Mouse (Mus musculus): ENCODE results near the gene 2510002D24Rik.
"Not testable (repeated sequence)": the region's sequence is repeated elsewhere in the genome, so short reads cannot be mapped to it uniquely, and the experiment has no call there.

The 2510002D24Rik gene

DNA sequence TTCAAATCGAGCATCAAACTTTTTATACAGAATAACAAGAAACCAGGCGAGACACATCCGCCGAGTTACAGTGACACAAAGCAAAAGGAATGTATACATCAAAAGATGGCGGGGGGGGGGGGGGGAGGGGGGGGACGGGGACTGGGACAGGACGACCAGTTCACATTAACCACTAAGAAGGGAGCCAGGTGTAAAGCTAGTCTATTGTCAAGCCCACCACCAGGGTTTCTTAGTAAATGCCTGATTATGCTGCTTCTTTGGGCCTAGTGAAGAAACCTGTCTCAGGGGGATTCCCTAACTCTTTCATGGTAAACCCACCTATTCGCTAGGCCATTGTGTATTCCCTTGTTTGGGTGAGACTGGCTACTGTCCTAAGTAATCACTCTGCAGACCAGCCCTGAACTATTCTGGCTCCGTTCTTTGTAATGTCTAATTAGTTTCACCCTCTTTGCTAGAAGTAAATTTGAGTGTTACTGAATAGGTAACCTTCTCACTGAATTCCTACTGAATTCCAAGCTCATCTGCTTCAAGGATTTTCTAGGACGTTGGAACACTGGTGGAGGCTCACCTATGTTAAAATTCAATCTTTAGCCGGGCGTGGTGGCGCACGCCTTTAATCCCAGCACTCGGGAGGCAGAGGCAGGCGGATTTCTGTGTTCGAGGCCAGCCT lies 13.3 kb downstream of the 2510002D24Rik start:
- not testable (repeated sequence) for DNase-seq (ENCODE audit: low read depth)

DNA sequence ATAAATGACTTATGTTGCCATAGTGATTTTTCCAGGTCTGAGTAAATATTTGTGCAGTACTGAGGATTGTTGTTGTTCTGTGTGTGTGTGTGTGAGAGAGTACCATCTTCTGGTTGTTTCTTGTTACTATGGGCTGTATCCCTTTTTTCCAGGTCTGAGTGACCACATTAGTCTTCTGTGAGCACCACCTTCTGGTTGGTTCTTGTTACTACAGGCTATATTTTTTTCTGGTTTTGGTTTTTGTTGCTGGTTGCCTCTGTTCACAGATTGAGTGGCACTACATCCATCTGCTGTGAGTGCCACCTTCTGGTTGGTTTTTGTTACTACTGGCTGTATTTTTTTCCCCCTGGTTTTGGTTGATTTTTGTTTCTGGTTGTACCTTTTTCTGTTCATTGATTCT lies 22.2 kb downstream of the 2510002D24Rik start:
- DNase-seq (ENCODE audit: low read depth) = peak; percentile 77

DNA sequence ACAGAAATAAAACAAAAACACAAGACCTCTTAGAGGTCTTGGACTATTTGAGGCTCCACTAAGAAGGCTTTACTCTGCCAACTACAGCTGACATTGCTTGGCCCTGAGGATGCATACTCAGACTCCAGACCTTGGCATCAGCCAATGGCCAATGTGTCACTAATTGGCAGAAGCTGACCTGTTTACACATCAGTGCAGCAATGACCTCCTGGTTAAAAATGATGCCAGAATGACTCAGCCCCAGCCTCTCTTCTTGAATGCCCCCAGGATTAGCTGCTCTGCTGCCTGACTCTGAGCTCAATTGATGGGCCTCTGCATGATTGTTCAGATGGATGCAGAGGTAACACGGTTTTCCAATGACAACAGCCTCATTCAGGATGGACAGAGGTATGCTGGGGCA lies 23.8 kb downstream of the 2510002D24Rik start:
- no peak for DNase-seq (ENCODE audit: low read depth)

DNA sequence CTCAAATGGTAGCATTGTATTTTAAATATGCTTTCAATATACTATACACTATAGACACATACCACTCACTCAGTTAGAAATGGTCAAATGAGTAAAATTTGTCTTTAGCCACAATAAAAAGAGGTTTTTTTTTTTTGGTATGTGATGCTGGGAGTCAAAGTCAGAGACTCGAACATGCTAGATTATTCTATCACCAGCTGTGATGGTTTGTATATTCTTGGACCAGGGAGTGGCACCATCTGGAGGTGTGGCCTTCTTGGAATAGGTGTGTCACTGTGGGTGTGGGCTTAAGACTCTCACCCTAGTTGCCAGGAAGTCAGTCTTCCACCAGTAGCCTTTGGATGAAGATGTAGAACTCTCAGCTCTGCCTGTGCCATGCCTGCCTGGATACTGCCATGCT lies 34.1 kb downstream of the 2510002D24Rik start:
- not testable (repeated sequence) for DNase-seq (ENCODE audit: low read depth)

DNA sequence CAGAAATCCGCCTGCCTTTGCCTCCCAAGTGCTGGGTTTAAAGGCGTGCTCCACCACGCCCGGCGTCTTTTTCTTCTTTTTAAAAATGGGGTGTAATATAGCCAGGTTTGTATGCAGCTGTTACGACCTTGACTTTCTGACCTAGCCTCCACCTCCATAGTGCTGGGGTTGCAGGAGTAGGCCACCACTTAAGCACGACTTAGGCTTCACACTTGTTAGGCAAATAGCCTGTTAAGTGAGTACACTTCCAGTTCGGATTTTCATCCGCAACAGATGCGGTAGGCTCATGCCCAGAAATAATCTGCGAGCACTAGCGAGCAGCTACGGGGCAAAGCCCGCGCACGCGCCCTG lies 39.7 kb downstream of the 2510002D24Rik start:
- DNase-seq (ENCODE audit: low read depth) = no peak

DNA sequence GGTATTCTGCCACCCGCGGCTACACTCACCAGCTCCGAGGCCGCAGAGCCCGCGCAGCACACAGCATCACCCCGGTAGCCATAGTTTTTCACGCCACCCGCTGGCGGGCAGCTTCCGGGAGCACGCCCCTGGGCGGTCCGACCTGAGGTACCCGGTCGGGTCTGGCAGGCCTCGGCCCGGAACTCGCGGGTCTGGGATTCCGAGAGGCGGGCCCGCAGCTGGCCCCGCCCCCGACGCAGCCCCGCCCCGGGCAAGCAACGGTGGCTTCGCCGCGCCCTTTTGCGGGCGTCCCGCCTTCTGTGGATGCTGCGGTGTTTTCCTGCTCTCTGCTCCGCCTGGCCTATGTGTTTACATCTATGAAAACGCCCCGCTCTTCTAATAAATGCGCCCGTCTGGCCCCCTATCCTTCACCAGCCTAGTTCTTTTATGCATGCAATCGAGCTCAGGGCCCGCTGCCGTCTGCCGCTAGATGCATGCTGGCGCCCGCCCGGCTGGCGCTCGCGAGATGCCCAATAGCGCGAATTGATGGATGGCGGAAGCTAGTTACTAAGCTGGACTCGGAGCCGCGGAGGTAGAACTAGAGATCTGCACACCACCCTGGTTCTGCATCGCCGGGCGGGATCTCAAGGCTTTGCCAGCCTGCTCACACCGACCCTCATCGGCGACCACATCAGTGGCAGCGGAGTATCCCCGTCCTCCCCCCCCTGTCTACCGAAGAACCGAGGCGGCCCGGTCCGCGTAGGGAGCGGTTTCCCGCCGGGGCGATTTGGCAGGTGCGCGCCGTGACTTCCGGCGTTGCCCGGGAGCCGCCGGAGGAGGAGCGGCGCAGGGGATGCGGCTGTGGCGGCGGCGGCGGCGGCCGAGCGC lies 40.3 kb downstream of the 2510002D24Rik start, which contains the start of the genes Mrpl40 and Hira:
Gene Mrpl40, minus strand, starts transcription at position 421 of the 867 bp plus-strand sequence.
Gene Hira, plus strand, starts transcription at position 596 of the 867 bp plus-strand sequence.
- peak; percentile 94 for DNase-seq (ENCODE audit: low read depth)

DNA sequence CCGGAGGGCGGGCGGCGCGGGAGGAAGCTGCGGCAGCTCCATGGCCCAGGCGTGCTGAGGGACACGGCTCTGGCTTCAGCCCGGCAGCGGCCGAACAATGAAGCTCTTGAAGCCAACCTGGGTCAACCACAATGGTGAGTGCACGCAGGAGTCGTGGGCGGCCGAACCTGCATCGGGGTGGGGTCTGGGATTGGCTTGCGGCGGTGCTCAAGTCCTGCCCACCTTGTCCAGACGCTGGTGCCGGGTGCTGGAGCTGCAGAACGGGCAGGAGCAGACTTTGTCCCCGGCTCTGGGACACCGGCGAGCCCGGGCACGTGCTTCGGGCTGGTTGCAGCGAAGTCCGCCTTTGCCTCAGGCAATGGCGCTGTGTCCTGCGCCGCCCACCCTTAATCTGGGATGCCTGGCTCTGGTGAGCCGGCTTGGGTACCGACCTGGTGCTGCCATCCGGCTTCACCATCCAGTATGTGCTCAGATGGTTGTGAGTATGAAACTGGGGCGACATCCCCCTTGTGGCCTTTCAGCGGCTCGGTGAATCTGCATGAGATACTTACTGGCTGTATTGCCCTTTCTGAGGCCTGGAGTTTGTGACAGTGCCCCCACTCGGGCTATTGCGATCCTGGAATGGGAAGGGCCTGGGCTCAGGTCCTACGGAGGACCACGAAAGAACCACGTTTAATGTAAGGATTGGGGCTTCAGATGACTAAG lies 41.2 kb downstream of the 2510002D24Rik start:
- DNase-seq (ENCODE audit: low read depth) = peak; percentile 87

DNA sequence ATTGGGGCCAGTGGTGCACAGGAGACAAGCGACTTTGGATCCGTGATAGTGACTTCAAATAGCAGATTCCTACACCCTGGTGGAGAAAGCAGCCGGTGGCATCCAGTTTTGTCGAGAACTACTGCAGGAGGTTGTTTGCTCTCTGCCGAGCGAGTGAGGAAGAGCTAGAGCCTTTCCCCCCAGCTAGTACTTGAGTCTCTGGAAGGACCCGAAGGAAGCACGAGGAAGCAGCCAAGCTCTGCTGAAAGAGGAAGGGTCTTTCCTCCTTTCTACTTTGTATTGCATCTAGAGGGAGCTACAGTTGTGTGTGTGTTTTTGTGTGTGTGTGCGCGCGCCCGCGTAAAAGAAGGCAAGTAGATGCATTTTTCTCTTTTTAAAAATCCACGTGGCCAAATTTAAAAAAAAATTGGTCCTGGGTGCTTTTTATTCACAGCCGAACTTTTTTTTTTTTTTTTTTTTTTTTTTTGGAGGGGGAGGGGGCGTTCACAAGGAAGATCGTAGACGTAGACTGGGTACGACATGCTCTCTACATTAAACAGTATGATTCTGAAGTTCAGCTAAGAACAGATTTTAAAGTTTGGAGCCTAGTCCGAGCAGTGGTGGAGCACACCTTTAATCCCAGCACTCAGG lies 41.8 kb downstream of the 2510002D24Rik start:
- no peak for DNase-seq (ENCODE audit: low read depth)

DNA sequence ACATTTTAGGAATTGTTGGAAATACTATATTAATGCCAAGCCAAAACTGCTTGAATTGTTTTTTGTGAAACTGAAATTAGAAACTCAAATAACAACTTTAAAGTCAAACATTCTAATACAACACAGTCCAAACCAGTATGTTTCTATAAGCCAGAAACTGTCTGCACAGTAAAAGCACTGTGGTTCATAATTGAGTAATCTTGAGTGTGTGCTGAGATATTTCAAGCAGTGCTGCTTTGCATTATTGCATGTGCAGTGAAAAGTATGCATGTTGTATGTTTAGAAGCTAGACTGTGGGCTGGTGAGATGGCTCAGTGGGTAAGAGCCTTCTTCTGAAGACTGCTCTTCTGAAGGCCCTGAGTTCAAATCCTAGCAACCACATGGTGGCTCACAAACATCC lies 47.7 kb downstream of the 2510002D24Rik start:
- DNase-seq (ENCODE audit: low read depth) = no peak
